Mouse (Mus musculus): ENCODE measurements around the gene Etfbkmt. TPM values are rescaled to one million over a fixed set of nuclear protein-coding genes. Genes with fewer than 3 reads are reported as not detected.

The Etfbkmt gene
- polyA plus RNA-seq, 1 experiment from 2014 or later, result 24.3 TPM

DNA sequence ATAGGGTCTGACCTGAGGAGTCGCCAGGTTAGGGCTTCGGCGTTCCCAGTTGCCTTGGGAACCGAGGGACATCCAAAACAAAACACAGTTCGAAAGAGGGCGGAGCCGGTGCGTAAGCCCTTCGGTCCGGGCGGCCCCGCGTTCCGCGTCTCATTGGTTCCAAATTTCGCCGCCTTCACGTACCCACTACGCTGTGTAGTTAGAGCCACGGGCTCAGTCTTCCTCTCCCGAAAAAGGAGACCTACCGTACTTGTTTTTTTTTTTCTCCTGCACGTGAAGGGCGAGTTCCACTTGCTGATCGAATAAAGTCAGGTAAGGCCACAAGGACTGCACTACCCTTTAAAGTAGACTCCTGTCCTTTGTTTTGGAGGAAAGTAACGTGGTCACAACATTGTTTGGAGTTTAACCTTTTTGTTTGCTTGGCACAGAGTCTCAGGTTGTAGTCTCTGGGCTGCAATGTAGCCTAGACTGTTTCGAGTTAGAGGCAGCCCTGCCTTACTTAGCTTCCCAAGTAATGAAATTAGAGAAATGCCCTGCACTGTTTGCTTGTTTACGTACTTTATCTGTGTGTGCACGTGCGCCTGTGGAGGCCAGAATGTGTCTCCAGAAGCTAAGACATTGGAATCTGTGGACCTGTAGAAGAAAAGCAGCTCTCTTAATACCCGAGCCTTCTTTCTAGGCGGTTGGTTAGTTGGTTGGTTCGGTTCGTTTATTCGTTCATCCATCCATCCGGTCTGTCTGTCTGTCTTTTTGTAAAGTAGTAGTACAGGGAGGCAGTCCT, 1.9 kb downstream of the Etfbkmt start:
- H3K27me3 ChIP-seq (replicated peaks; ENCODE audit: insufficient read depth, low read length), result no peaks in the 10 kb centered on the region
- peak overlapping the region; percentile 77 for H3K27ac ChIP-seq (ENCODE audit: low read length)
- no peaks in the 10 kb centered on the region; the same call in 1 of the 2 replicates for H3K4me1 ChIP-seq (ENCODE audit: insufficient read depth, low read depth, low read length)
- no peaks in the 10 kb centered on the region for H3K9me3 ChIP-seq (ENCODE audit: low read length)
- no peaks in the 10 kb centered on the region; the same call in 1 of the 2 replicates for H3K36me3 ChIP-seq (ENCODE audit: insufficient read depth, low read length)
- H3K4me2 ChIP-seq (replicated peaks; ENCODE audit: low read depth, low read length), result peak overlapping the region; percentile 75
- H3K9ac ChIP-seq (replicated peaks; ENCODE audit: low read depth), result peak overlapping the region; percentile 64
- ATAC-seq, result peak; percentile 98
- WGBS, result 3% methylated on average over 36 of the region's 36 CpGs
- DNase-seq (ENCODE audit: low spot score), result peak; percentile 93
- TF ChIP-seq EP300 (IDR thresholded peaks at IDR 0.05) (no peak; the same call in 1 of the 2 replicates), CTCF (IDR thresholded peaks at IDR 0.05) (no peak)
- peak overlapping the region; percentile 55 for H3K4me3 ChIP-seq (ENCODE audit: low read depth, low read length)

DNA sequence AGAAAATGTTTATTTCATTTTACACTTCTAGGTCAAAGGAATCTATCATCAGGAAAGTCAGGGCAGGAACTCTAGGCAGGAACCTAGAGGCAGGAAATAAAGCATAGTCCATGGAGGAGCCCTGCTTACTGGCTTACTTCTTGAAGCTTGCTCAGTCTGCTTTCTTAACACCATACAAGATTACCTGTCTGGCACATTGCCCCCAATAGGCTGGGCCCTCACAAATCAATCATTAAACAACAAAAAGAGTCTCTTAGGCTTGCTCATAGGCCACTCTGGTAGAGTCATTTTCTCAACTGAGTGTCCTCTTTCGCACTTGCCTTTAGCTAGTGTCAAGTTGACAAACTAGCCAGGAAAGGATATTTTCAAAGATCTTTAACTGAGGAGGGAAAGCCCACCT, 5.5 kb downstream of the Etfbkmt start:
- no peaks in the 10 kb centered on the region; the same call in 1 of the 2 replicates for H3K4me1 ChIP-seq (ENCODE audit: insufficient read depth, low read depth, low read length)
- no peak overlapping the region for H3K27ac ChIP-seq (ENCODE audit: low read length)
- no peak overlapping the region for H3K4me2 ChIP-seq (replicated peaks; ENCODE audit: low read depth, low read length)
- no peaks in the 10 kb centered on the region for H3K27me3 ChIP-seq (replicated peaks; ENCODE audit: insufficient read depth, low read length)
- 97% methylated on average over 1 of the region's 1 CpGs for WGBS
- H3K9me3 ChIP-seq (ENCODE audit: low read length), result no peaks in the 10 kb centered on the region
- no peaks in the 10 kb centered on the region; the same call in 1 of the 2 replicates for H3K36me3 ChIP-seq (ENCODE audit: insufficient read depth, low read length)
- no peak overlapping the region for H3K9ac ChIP-seq (replicated peaks; ENCODE audit: low read depth)
- DNase-seq (ENCODE audit: low spot score) (no peak), ATAC-seq (no peak)
- no peak overlapping the region for H3K4me3 ChIP-seq (ENCODE audit: low read depth, low read length)
- TF ChIP-seq CTCF (IDR thresholded peaks at IDR 0.05) (no peak), EP300 (IDR thresholded peaks at IDR 0.05) (no peak)

DNA sequence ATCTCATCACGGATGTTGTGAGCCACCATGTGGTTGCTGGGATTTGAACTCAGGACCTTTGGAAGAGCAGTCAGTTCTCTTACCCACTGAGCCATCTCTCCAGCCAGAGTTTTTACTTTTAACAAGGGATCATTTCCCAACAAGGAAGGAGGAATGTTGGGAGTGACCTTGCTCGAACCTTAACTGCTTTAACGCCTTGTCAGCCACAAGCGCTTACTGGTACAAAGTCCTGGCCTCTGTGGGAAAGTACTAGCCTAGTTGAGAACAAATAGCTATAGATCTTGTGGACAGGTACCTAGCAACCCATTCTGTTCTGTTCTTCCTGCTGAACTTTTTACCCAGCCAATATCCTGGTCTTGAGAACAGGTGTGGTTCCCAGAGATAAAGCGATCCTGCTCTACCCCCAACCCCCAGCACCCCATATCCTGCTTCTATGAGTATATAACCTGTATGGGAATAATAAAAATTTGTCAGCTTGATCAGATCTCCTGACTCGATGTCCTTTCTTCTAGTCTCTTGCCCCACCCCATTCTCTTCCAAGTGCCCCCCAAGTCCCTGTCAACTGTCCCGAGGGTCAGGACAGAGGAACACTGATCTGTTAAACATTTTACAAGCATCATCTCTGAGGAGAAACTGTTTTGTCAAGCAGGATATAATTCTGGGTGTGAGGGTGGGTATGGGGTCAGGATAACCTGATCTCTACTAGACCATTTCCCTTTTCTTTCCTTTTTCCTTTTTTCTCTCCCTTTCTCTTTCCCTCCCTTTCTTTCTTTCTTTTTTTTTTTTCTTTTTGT, 9.0 kb downstream of the Etfbkmt start:
- 57% methylated on average over 7 of the region's 7 CpGs for WGBS
- peaks cover 4% of the 10 kb centered on the region; the same call in 1 of the 2 replicates for H3K36me3 ChIP-seq (ENCODE audit: insufficient read depth, low read length)
- DNase-seq (ENCODE audit: low spot score), result no peak
- no peak overlapping the region for H3K4me2 ChIP-seq (replicated peaks; ENCODE audit: low read depth, low read length)
- no peaks in the 10 kb centered on the region for H3K9me3 ChIP-seq (ENCODE audit: low read length)
- H3K27ac ChIP-seq (ENCODE audit: low read length), result no peak overlapping the region
- no peaks in the 10 kb centered on the region for H3K4me1 ChIP-seq (ENCODE audit: insufficient read depth, low read depth, low read length)
- no peak overlapping the region for H3K9ac ChIP-seq (replicated peaks; ENCODE audit: low read depth)
- no peak for ATAC-seq
- H3K27me3 ChIP-seq (replicated peaks; ENCODE audit: insufficient read depth, low read length), result no peaks in the 10 kb centered on the region
- TF ChIP-seq EP300 (IDR thresholded peaks at IDR 0.05), result 0 out of 2 replicates have a peak, but pooled peaks have one; percentile 15
- no peak for TF ChIP-seq CTCF (IDR thresholded peaks at IDR 0.05)
- no peak overlapping the region for H3K4me3 ChIP-seq (ENCODE audit: low read depth, low read length)

DNA sequence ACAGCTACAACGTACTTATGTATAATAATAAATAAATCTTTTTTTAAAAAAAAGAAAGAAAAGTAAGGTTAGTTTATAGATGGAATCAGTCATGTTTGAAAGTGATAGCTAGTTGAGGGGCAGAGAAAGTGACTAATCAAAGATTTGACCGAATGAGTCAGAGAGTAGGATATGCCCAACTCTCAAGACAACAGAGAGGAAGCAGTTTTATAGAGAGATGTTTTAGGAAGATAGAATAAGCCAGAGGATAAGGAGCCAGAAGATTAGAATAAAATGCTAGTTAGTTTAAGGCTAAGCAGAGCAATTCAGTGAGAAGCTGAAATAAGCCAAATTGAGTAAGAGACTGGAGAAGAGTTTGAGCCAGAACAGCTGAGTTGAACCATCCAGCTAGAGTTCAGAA, 12.5 kb downstream of the Etfbkmt start:
- 85% methylated on average over 2 of the region's 2 CpGs for WGBS
- TF ChIP-seq EP300 (IDR thresholded peaks at IDR 0.05) (no peak), CTCF (IDR thresholded peaks at IDR 0.05) (no peak)
- DNase-seq (ENCODE audit: low spot score), result no peak
- Histone ChIP-seq H3K4me2 (replicated peaks; ENCODE audit: low read depth, low read length) (no peak overlapping the region), H3K9ac (replicated peaks; ENCODE audit: low read depth) (no peak overlapping the region), H3K4me1 (ENCODE audit: insufficient read depth, low read depth, low read length) (no peaks in the 10 kb centered on the region), H3K9me3 (ENCODE audit: low read length) (no peaks in the 10 kb centered on the region), H3K4me3 (ENCODE audit: low read depth, low read length) (no peak overlapping the region), H3K27me3 (replicated peaks; ENCODE audit: insufficient read depth, low read length) (no peaks in the 10 kb centered on the region), H3K36me3 (ENCODE audit: insufficient read depth, low read length) (0 out of 2 replicates have a peak, but pooled peaks cover 4% of the 10 kb centered on the region), H3K27ac (ENCODE audit: low read length) (no peak overlapping the region)
- no peak for ATAC-seq

DNA sequence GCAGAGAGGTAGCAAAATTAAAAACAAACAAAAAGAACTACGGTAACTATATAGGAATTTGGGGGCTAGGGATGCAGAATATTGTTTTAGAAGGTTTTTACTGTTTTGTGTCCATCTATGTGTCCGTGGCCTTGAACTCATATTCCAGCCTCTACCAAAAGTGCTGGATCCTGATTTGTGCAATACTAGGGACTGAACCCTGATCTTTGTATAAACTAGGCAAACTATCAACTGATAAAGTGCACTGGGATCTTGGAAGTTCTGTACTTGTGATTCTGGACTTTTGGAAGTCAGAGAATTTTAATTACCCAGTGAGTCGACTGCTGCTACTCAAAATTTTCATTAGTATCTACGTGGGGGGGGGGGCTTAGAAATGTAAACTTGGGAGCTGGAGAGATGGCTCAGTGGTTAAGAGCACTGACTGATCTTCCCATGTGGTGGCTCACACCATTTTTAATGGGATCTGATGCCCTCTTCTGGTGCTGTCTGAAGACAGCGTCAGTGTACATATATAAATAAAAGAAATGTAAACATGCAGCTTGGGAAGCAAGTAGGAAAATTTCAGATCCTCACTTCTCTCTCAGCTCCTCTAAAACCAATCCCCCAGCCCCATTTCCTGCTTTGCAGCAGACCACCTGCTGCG, 13.9 kb downstream of the Etfbkmt start:
- no peak overlapping the region for H3K4me3 ChIP-seq (ENCODE audit: low read depth, low read length)
- H3K9me3 ChIP-seq (ENCODE audit: low read length), result no peaks in the 10 kb centered on the region
- peak; percentile 56; the same call in 1 of the 2 replicates for ATAC-seq
- 0 out of 2 replicates have a peak, but pooled peaks cover 9% of the 10 kb centered on the region for H3K36me3 ChIP-seq (ENCODE audit: insufficient read depth, low read length)
- H3K27me3 ChIP-seq (replicated peaks; ENCODE audit: insufficient read depth, low read length), result no peaks in the 10 kb centered on the region
- TF ChIP-seq EP300 (IDR thresholded peaks at IDR 0.05), result no peak
- peak; percentile 39 for TF ChIP-seq CTCF (IDR thresholded peaks at IDR 0.05)
- H3K4me1 ChIP-seq (ENCODE audit: insufficient read depth, low read depth, low read length), result no peaks in the 10 kb centered on the region
- H3K4me2 ChIP-seq (replicated peaks; ENCODE audit: low read depth, low read length), result no peak overlapping the region
- 0 out of 2 replicates have a peak overlapping the region, but pooled peaks have one; percentile 32 for H3K27ac ChIP-seq (ENCODE audit: low read length)
- H3K9ac ChIP-seq (replicated peaks; ENCODE audit: low read depth), result no peak overlapping the region
- WGBS, result 32% methylated on average over 6 of the region's 6 CpGs
- DNase-seq (ENCODE audit: low spot score), result peak; percentile 18
